13 mouse cellular contexts compared by ENCODE assay signal in genomic region chr7:81563506-81564015, GRCm38 (mm10).
"Had no signal": no experiment of that assay in that cellular context is flagged by ENCODE, and none has a peak within 500 bp of the region (broad histone marks: within the 10 kb centered on the region; RNA-seq: fewer than 3 reads in every experiment).

No protein-coding gene starts in this region.

- H3K9ac ChIP-seq: limb, embryonic 12.5 days; liver, embryonic 15.5 days; midbrain, embryonic 15.5 days; neural tube, embryonic 12.5 days had no signal

- H3K4me2 ChIP-seq: limb, embryonic 12.5 days; liver, embryonic 15.5 days; midbrain, embryonic 15.5 days; neural tube, embryonic 12.5 days had no signal

- H3K36me3 ChIP-seq: limb, embryonic 12.5 days; liver, embryonic 15.5 days; midbrain, embryonic 15.5 days; neural tube, embryonic 12.5 days had no signal

- H3K4me1 ChIP-seq: liver, embryonic 15.5 days; neural tube, embryonic 12.5 days had no signal

- H3K9me3 ChIP-seq: limb, embryonic 12.5 days; liver, embryonic 15.5 days; midbrain, embryonic 15.5 days; neural tube, embryonic 12.5 days had no signal

- H3K27ac ChIP-seq: layer of hippocampus, adult 2 months; limb, embryonic 12.5 days; liver, embryonic 15.5 days; midbrain, embryonic 15.5 days; neural tube, embryonic 12.5 days; stomach, postnatal 0 days had no signal

- H3K27me3 ChIP-seq: limb, embryonic 12.5 days; midbrain, embryonic 15.5 days; neural tube, embryonic 12.5 days had no signal

- DNase-seq: kidney, postnatal 10 days; kidney, postnatal 4 days; lung, adult 2 months; lung, postnatal 36 days; thymus, adult 2 months; thymus, postnatal 25 days had no signal

- H3K4me3 ChIP-seq: layer of hippocampus, adult 2 months; limb, embryonic 12.5 days; liver, embryonic 15.5 days; midbrain, embryonic 15.5 days; neural tube, embryonic 12.5 days had no signal

- ATAC-seq: lung, postnatal 0 days; midbrain, embryonic 15.5 days had no signal
